Mouse (Mus musculus) adrenal gland, adult 2 months (tissue): ENCODE measurements around the gene Gigyf2. TPM values are rescaled to one million over a fixed set of nuclear protein-coding genes. Genes with fewer than 3 reads are reported as not detected.

ENCODE experiments used
- DNase-seq: peaks from one replicate; pipeline ENCODE4 v3.0.0; 2021
- long read RNA-seq: library from polyadenylated mRNA; stranded (forward); transcript quantifications from one replicate; pipeline ENCODE4 v2.0.0, GENCODE M21; 2021
- polyA plus RNA-seq: library from polyadenylated mRNA; depleted of rRNA; stranded (reverse); fragments of >200 nt; gene quantifications from 2 replicates; pipeline ENCODE4 v1.2.3, GENCODE M21; 2012; rRNA removed
- total RNA-seq, 2 experiments: library from RNA; stranded (reverse); gene quantifications; 2 replicates each; pipeline ENCODE4 v1.2.3; 2021

Gene Gigyf2
- total RNA-seq, result 10 to 100 TPM; 66.6 to 95.5 TPM
- polyA plus RNA-seq, result 17.0 and 24.7 TPM in 2 replicates
- long read RNA-seq, full-length matches to known transcripts, result 8 of 10 reads
- long read RNA-seq, partial matches to known transcripts, result 1 of 10 reads
- long read RNA-seq, other reads (novel, unspliced or antisense), result 1 of 10 reads

GRCm38 (mm10) chr1:87326742-87327163, at the start of gene Gigyf2:
Gigyf2 (plus strand) TSS chr1:87326998.
- peak; percentile 100 for DNase-seq

GRCm38 (mm10) chr1:87280281-87280680, 46.5 kb upstream of the Gigyf2 start:
- DNase-seq, result no peak

DNA sequence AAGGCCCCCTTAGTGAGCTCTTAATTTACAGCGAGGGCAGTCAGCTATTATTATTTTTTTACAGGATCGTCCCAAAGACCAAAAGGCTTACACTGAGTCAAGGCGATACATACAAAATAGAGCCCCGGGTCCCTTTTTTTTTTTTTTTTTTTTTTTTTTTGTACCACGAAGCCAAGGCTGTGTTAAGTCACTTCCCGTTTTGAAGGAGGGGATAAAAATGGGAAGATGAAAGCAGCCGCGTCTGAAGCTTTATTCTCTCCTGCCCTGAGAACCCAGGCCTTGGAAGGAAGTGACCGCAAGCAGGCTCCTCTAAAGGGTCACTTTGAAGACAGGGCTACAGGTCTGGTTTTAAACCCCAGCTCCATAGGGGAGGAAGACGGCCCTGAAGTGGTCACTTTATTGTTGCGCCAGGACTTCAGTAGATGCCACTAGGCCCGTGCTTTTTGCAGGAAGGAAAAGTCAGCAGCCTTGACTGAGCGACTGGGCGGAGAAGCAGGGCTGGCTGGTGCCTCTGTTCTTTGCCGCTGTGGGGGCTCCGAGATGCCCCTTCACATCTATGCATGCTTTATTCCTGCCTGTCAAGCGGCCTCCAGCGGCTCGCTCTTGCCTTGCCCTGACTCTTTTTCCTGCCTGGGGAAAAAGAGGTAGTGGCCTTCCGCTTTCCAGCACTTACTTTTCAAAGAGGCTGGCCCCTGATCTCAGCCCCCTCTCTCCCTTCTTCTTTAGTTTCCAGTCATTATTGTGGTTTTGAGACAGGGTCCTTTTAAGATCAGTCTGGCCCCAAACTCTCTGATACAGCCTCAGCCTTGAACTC, 45.0 kb upstream of the Gigyf2 start:
- peak; percentile 69 for DNase-seq

DNA sequence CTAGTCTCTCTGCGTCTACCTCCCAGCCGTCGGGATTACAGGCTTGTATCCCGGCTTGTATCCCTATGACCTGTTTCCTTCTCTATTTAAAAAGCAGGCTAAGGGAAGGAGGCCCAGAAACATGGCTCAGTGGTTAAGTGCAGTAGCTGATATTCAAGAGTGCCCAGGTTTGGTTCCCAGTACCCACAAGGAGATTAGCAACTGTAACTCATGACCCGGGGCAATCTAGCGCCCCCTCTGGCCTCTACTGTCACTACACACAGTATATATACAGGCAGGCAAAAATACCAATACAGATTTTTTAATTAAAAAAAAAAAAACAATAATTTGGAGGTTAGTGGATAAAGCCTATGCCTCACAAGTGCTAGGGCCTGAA, 44.4 kb upstream of the Gigyf2 start:
- no peak for DNase-seq

DNA sequence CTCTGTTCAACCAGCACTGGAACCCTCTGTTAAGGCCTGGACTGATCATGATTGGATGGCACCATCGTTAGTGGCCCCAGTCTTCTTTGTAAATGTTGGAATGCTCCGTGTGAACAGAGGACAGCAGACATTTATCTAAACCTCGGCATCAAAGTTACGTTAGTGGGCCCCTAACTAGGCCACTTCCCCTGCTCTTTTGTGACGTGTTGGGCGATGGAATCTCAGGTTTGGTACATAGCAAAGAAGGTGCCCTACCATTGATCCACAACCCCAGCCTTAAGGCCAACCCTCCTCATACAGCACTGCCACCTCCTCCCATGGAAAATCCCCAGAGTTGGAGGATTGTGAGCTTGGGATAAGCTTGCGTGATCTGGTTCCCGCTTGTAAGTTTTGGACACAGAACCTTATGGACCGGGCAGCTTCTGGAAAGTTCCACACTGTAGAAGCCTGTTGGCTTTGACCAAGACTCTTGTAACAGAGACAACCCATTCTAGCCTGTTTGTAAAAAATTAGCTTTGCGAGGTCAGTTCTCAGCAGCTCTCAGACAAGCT, 43.3 kb upstream of the Gigyf2 start:
- no peak for DNase-seq

GRCm38 (mm10) chr1:87287105-87287504, 39.7 kb upstream of the Gigyf2 start:
- peak; percentile 54 for DNase-seq

DNA sequence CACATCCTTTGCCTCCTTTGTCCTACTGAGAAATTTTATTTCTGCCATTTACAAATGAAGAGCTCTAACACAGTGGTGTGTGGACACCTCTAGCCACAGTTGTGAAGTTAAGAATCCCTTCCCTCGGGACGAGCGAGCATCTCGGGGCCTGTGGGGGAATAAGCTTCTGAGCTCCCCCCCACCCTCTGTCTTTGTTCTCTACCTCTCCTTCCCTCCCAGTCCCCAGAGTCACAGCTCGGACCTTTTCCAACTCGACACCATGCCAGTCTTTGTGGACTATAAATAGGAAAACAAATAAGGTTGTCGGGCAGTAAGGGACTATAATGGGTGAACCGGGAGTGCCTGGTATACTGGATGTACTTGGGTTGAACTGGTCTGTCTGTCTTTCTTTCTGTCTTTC, 35.4 kb upstream of the Gigyf2 start:
- DNase-seq, result peak; percentile 45

DNA sequence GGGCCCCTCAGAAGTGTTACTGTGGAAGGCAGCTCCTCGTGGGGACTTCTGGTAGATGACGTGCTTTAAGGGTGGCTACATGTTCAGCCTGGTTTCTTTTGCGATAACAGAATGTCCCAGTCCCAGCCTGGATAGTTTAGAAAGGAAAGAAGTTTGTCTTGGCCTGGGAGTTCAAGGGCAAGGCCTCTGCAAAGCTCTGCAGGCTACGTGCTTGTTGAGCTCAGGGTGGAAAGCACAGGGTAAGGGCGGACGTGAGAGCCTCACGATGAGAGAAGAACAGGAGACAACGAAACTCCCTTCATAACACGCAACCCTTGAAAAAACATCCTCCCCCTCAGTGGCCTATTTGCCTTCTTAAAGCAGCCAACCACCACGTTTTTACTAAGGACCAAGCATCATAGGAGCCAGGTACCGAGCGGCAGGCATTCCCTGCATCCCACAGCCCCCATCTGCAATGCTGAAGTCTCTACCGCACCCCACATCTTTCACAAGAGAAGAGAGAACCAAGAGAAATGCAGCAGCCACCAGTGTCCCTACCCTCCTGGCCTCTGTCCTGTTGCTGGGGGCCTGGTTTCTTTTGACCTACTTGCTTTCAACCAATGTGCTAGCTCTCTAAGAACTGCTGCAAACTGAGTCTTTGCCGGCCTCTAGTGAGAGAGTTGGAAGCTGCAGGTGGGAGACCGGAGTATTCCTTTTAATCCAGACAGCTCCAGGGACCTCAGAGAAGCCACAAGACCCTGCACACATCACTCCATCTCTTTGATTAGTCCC, 34.2 kb upstream of the Gigyf2 start:
- DNase-seq, result peak; percentile 80

- no peak for DNase-seq
These were observed 32.6 kb upstream of the Gigyf2 start for GRCm38 (mm10) chr1:87294063-87294710.

DNA sequence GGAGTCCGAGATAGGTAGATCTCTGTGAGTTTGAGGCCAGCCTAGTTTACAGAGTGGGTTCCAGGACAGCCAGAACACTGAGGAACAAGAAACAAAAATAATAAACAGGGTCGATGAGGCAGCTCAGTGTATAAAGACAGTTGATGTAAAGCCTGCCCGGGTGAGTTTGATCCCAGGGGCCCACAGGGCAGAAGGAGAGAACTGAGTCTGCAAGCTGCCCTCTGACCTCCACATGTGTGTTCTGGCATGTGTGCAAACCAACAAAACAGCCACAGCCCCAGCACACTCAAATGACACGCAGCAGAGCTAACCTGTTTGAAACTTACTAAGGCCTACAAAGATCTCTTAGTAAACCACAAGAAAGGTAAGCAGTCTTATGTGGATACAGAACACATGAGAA, 31.8 kb upstream of the Gigyf2 start:
- DNase-seq, result no peak

- DNase-seq, result no peak
These were observed 29.4 kb upstream of the Gigyf2 start for GRCm38 (mm10) chr1:87297346-87297925.

- no peak for DNase-seq
These were observed 26.2 kb upstream of the Gigyf2 start for GRCm38 (mm10) chr1:87300360-87301286.

DNA sequence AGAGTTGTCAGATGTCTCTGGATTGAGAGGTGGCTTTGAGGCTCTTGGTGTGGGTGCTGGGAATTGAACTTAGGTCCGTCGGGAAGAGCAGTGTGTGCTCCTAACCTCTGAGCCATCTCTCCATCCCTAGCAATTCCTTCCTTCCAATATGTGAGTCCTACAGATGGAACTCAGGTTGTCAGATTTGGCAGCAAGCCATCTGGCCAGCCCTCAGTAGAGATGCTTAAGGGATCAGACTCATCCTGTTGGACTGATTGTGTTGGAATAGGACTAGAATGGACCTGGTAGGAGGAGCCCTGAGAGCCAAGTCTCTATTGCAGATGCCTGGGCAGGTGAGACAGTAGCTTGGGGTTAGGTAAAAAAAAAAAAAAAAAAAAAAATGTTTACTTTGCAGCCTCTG, 24.8 kb upstream of the Gigyf2 start:
- no peak for DNase-seq

- no peak for DNase-seq
These were observed 17.8 kb upstream of the Gigyf2 start for GRCm38 (mm10) chr1:87308952-87309351.

DNA sequence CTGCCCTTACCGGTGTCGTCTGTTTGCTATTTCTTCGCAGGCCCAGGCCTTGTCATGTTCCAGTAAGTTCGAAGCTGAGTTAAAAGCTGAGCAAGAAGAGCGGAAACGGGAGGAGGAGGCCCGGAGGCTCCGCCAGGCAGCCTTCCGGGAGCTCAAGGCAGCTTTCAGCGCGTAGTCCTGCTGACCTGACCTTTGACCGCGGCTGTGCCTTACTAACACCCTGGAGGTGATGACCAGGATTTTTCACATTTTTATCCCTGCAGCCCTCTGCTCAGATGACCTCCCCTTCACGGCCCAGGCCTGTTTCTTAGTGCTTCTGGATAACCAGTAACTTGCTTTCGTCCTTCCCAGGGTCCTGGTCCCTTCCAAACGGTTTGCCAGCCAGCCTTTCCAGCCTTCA, 17.2 kb upstream of the Gigyf2 start:
- DNase-seq, result no peak

GRCm38 (mm10) chr1:87312681-87313080, 14.1 kb upstream of the Gigyf2 start:
- no peak for DNase-seq

- DNase-seq, result no peak
These were observed 13.7 kb upstream of the Gigyf2 start for GRCm38 (mm10) chr1:87313116-87313515.

DNA sequence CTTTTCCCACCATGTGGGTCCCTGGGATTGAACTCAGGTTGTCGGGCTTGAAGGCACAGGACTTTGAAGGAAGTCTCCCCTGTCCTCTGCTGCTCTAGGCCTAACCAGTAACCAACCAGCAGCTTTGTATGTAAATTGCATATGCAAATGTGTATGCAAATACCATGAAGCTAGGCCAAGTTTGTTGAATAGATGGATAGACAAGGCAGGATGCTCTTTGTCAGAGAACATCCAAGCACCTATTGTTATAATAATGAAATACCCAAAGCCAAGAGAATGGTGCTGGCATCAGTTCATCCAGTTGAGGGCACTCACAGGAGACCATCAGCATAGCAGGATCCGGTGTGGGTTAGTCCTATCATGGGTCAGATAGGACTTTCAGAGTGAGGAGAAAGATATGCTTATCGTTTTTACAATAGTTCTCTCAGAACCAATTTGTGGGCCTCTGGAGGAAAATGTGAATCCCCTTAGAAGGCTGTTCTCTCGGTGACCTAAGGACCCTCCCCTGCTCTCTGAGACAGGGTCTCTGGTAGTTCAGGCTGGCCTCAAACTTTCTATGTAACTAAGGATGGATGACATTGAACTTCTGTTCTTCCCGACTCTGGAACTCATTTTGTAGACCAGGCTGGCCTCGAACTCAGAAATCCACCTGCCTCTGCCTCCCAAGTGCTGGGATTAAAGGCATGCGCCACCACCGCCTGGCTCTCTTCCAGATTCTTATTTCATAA, 12.8 kb upstream of the Gigyf2 start:
- DNase-seq, result no peak

- no peak for DNase-seq
These were observed 11.4 kb upstream of the Gigyf2 start for GRCm38 (mm10) chr1:87315431-87315830.

DNA sequence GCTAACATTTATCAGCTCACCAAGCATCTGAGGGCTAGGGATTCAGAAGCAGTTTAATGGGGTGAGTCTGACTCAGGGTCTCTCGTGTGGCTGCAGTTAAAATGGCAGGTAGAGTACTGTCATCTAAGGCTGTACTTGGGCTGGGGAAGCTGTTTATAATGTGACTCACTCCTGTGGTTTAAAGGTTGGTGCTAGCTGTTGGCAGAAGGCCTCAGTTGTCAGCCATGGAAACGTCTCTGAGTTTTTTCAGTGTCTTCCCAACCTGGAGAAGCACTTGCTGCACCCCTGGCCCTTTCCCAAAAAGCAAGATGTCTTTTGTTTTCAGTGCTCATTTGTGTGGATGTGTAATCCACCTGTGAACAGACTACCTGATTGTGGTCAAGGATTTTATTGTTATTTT, 10.9 kb upstream of the Gigyf2 start:
- peak; percentile 69 for DNase-seq
